Mouse (Mus musculus) T-helper 1 cell (primary cell): ENCODE measurements at regions not wholly inside any gene's neighbourhood (a gene's known extent, or its start where the extent isn't known, plus 50 kb on each side); places are given as distances from the start of the nearest gene placed in this dataset.

Source experiments
- in situ Hi-C: fragments of 300-600 bp; cut with MboI, MseI; formaldehyde crosslinking; loops from one replicate; pipeline ENCODE4 v1.15.1; 2025; ENCODE audit warnings: high pct_unique_total_duplicates

DNA sequence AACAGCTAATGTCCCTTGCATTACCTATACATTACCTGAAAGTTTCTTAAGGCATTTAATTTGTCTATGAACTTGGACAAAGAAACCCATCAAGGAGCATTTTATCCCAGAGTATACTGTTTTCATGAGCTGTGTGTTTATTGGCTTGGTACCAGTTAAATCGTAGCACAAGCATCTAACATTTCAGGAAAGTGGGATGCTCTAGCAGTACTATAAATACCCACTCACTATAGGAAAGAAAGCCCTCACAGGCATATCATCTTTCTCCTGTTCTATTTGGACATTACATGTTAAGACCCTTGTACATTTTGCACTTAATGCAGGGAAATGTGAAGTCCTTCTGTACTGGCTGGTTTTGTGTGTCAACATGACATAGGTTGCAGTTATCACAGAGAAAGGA, 163.9 kb downstream of the Ptprc start:
- in situ Hi-C loops, result no loop called here

GRCm38 (mm10) chr1:138010910-138011477, 164.5 kb downstream of the Ptprc start:
- in situ Hi-C loops, result no loop called here

- in situ Hi-C loops, result no loop called here
Measured at GRCm38 (mm10) chr1:138006811-138007210, 168.7 kb downstream of the Ptprc start.

DNA sequence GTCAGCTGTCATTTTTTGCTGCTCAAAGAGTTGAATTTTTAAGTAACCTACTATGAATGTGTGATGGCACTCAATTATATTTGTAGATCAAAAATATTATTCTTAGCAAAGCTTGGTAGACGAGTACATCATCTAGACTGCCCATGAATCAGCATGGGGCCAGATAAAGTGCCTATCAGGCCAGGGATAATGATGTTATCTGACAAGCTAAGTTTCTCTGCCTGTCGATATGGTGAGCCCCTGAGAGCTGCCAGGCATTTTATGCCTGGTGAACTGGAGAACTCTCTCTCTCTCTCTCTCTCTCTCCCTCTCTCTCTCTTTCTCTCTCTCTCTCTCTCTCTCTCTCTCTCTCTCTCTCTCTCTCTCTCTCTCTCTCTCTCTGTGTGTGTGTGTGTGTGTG, 171.2 kb downstream of the Ptprc start:
- in situ Hi-C loops, result no loop called here

DNA sequence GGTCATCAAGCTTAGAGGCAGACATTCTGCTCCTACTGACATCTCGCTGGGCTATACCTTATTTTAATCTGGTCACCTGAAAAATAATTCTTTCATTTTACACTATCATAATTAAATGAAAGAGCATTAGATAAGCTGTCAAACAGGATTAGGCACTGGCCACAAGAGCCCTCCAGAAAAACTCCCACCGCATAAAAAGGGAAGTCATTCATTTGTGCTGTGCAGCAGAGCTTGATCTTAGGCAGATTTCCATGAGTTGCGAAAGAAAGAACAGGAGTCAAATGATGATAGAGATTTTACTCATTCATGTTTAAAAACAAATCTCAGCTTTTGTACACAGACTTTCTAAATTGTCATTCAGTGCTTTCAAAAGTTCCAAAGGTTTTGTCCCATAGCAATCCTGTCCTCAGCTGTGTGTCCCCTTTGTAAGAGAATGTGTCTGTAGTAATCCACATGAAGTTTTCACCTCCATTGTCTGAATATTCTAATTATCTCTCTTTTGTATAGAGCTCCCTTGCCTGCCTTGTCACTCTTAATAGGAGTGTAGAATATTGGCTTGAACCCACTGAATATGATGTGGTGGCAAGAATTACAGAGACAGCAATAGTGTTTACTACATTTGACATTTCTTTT, 176.1 kb downstream of the Ptprc start:
- in situ Hi-C loops, result no loop called here

GRCm38 (mm10) chr1:137996041-137996440, 179.5 kb downstream of the Ptprc start:
- in situ Hi-C loops, result no loop called here

GRCm38 (mm10) chr1:137991936-137992335, 183.6 kb downstream of the Ptprc start:
- in situ Hi-C loops, result no loop called here

DNA sequence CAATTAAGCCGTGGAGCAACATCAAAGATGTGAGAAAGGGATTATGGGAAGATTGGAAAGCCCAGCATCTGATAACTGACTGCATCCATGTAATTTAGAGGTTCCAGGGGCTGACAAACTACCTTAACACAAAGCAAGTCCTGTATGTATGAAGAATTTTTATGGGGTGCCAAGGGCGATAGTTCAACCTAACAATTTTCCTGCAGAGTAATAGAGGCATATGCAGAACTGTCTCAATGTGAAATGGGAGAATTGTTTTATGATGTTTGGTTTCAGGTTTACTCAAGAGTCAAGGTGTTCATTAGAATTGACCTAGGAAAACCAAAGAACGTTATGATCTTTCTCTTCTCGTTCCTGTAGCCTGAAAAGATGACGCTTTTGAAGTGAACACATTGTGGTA, 184.1 kb downstream of the Ptprc start:
- in situ Hi-C loops, result no loop called here

GRCm38 (mm10) chr1:137973406-137973805, 202.1 kb downstream of the Ptprc start:
- in situ Hi-C loops, result no loop called here

- in situ Hi-C loops, result no loop called here
Measured at GRCm38 (mm10) chr1:137972620-137973350, 202.7 kb downstream of the Ptprc start.

DNA sequence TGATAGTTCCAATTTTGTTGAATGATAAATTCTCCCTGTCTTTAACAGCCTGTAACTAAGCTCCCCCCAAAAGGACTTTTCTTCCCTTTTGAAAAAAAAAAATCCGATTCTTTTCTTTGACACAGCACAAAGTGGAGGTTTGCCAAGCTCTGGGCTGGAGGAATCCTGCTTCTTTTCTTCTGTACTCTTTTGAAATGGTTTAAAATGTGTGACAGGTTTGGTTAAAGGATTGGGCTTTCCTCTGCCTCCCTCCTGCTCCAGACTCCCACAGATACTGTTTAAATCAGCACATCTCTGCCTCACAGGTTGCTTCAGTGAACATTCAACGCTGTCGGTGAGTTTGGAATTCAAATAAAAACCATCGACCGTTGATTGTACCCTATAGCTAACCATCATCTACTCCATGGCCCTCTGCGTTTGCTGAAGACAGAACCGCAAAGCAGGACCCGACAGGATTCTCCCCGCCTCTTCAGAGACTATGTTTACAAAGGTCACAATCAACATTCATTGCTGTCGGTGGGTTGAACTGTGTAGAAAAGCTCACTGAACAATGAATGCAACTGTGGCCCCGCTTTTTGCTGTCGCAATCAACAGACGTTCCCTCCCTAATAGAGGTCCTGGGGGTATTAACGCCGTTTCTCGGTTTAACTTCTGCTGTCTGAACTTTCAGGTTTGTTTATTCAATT, 209.2 kb downstream of the Ptprc start:
- in situ Hi-C loops, result no loop called here

GRCm38 (mm10) chr1:137963656-137964055, 211.9 kb downstream of the Ptprc start:
- in situ Hi-C loops, result no loop called here

DNA sequence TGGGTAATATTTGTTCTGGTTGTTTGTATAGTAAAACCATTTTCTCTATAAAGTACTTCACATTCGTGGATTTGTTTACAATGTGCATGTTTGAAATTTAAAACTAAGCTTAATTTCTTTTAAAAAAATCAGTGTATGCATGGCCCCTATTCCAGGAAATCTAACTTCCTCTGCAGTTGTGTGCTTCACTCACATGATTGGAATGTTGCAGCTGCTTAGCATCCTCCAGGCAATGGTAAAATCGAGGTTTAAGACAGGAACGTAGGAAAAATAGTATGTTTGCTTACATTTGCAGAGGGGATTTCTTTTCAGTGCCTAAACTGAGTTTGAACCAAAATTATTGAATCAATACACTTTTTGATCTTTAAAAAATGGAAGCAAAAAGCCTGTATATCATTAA, 217.5 kb downstream of the Ptprc start:
- in situ Hi-C loops, result no loop called here

DNA sequence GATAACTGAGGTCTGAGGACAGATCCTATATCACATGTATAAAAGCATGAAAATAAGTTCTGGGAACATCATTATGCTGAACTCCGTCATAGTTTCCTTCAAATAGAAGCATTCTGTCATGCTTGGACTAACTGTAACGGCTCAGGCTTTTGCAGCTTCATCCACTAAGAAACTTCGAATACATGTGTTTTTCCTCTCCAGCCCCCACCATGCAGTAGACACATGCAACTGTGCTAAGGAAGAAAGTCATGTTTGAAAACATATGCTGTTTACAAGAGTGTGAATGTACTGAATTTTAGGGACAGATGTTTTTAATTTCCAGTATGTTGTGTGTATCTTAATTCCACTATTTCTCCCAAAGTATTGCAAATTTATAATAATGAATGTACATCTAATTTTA, 219.5 kb downstream of the Ptprc start:
- in situ Hi-C loops, result no loop called here

- in situ Hi-C loops, result no loop called here
Measured at GRCm38 (mm10) chr1:137955139-137955538, 220.4 kb downstream of the Ptprc start.

- in situ Hi-C loops, result no loop called here
Measured at GRCm38 (mm10) chr1:137953369-137953768, 222.1 kb downstream of the Ptprc start.

DNA sequence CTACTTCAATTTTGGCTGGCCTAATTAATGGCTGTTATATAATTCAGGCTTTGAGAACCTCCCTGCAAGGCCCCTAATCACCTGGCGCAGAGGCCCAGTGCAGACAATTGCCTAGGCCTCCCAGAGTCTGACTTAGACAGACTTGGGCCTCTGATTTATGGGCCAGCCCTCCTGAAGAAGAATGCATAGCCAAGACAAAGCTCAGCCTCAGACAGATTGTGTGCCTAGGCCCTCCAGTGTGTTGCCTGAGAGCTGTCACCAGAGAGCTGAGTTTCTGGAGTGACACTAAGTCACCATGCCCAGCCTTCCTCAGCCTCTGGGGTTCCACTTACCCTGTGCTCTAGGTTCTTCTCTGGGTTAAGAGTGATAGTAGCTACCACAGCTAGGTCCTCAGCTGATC, 222.7 kb downstream of the Ptprc start:
- in situ Hi-C loops, result no loop called here

DNA sequence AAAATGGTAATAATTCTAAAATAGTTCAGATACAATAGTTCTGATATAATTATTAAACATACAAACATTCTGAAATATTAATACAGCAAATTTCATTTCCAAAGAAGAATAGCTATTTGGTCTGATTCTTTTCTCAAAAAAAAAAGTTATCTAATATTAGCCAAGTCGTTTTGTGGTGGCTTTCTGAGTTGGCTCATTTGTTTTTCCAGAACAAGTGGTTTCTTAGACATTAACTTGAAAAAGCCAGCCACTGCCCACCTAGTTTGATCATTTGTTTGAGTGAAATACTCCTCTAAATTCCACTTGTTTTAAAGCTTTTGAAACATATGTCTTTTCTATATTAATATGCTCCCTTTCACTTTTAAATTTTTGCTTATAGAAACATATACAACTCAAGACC, 227.6 kb downstream of the Ptprc start:
- in situ Hi-C loops, result loop anchor here (5.0 kb wide), 1 partner anchor 94 kb away; no protein-coding TSS in a partner anchor

DNA sequence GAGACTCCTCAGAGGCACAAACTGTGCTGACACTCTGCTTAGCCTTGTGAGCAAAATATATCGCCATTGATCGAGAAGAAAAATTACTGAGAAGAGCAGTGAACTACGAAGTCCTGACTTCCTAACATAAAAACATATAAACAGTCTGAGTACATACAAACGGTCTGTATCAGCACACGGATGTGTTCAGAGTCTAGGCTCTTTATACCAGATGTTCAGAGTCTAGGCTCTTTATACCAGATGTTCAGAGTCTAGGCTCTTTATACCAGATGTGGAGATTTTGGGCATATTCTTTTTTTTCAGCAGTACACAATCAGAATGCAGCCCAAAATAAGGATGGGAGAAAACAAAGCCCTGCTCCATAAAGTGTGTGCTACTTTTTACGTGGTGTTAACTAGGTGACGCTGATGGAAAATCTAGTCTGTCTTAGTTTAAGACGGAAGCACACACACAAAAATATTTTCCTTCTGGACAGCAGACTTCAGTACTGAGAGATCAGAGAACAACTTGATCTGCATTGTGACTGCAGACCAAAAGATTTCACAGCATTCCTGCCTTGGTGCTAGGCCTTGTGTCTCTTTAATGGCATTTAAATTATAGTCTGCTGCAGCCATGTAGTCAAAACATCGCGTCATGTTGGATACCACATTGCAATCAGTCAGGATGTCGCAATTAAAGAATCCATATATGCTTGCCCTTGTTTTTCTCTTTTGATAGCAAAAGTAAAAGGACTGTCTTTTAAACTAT, 233.6 kb downstream of the Ptprc start:
- in situ Hi-C loops, result loop anchor here (5.0 kb wide), 1 partner anchor 610 kb away; no protein-coding TSS in a partner anchor

DNA sequence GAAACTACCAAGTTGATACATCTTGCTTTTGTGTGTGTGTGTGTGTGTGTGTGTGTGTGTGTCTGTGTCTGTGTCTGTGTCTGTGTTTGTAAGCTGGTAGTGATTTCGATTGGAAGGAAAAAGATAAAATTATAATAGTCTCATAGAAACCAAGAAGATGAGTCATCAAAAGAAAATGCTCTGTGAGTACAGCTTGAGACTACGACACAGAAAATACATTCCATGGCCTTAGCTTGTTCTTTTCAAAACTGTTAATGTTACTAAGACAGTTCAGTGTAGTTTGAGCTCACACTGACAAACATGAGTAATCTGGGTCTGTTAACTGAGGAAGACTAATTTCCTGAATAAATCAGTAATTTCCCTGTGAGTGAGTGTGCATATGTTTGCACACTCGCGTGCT, 239.8 kb downstream of the Ptprc start:
- in situ Hi-C loops, result no loop called here

GRCm38 (mm10) chr1:137929764-137930163, 245.7 kb downstream of the Ptprc start:
- in situ Hi-C loops, result no loop called here

- in situ Hi-C loops, result no loop called here
Measured at GRCm38 (mm10) chr1:137928522-137928921, 247.0 kb downstream of the Ptprc start.
